Mouse (Mus musculus) lung, embryonic 14.5 days (tissue): ENCODE results near the gene As3mt. TPM values are rescaled to one million over a fixed set of nuclear protein-coding genes. Genes with fewer than 3 reads are reported as not detected.

Experiments
- ATAC-seq: fragments of 200-750 bp; cut with Nextera tagmentation; 2 replicates; pipeline ENCODE4 v1.8.0; 2017; ENCODE audit warnings: mild to moderate bottlenecking, moderate TSS enrichment, moderate library complexity; ENCODE audit not compliant: insufficient read depth
- DNase-seq: peaks from one replicate; pipeline ENCODE4 v3.0.0-alpha.2; 2015
- H3K27ac ChIP-seq: fragments of 300-500 bp; sonication (generic); 2 replicates; pipeline ENCODE4 v1.5.1; 2014; ENCODE audit warnings: low read depth, mild to moderate bottlenecking, moderate library complexity
- H3K27me3 ChIP-seq: fragments of 300-500 bp; sonication (generic); 2 replicates; pipeline ENCODE4 v1.6.1; 2014; ENCODE audit warnings: low read length, control low read depth; ENCODE audit not compliant: insufficient read depth
- H3K36me3 ChIP-seq: fragments of 300-500 bp; sonication (generic); 2 replicates; pipeline ENCODE4 v1.6.1; 2014; ENCODE audit warnings: control low read depth; ENCODE audit not compliant: insufficient read depth
- H3K4me1 ChIP-seq: fragments of 300-500 bp; sonication (generic); 2 replicates; pipeline ENCODE4 v1.6.1; 2014; ENCODE audit warnings: antibody characterized with exemption, control low read depth; ENCODE audit not compliant: insufficient read depth
- H3K4me2 ChIP-seq: fragments of 300-500 bp; sonication (generic); 2 replicates; pipeline ENCODE4 v1.6.1; 2014; ENCODE audit warnings: mild to moderate bottlenecking
- H3K4me3 ChIP-seq: fragments of 300-500 bp; sonication (generic); 2 replicates; pipeline ENCODE4 v1.5.1; 2014; ENCODE audit warnings: low read depth, low read length
- H3K9ac ChIP-seq: fragments of 300-500 bp; sonication (generic); 2 replicates; pipeline ENCODE4 v1.6.1; 2014
- H3K9me3 ChIP-seq: fragments of 300-500 bp; sonication (generic); 2 replicates; pipeline ENCODE4 v1.6.1; 2016; ENCODE audit warnings: low read depth, low read length, control low read depth
- CTCF ChIP-seq: IDR thresholded peaks from 2 replicates; pipeline ENCODE4 v1.5.1; 2016; ENCODE audit warnings: antibody characterized with exemption, low read depth
- WGBS: fragments of 180-500 bp; shearing (Covaris S2); extraction: QIAGEN DNeasy Blood & Tissue Kit; methylation state at CpG from one replicate; pipeline ENCODE4 v1.1.7; 2014; 5-methylcytosine and 5-hydroxymethylcytosine counted together
- polyA plus RNA-seq: library from polyadenylated mRNA; unstranded; fragments of >200 nt; fragmentation: Nextera tagmentation; extraction: Ambion mirVana; gene quantifications from 2 replicates; pipeline ENCODE4 v1.2.1, GENCODE M21; 2014

Gene As3mt
- polyA plus RNA-seq, 1 experiment from 2014 or later, result 29.2 TPM

- Histone ChIP-seq H3K36me3 (no peaks in the 10 kb centered on the region), H3K27me3 (no peaks in the 10 kb centered on the region), H3K4me2 (no peak overlapping the region), H3K27ac (no peak overlapping the region), H3K4me1 (no peaks in the 10 kb centered on the region), H3K9ac (no peak overlapping the region), H3K4me3 (no peak overlapping the region), H3K9me3 (no peaks in the 10 kb centered on the region)
- DNase-seq, result no peak
- 66% methylated on average over 6 of the region's 6 CpGs for WGBS
- ATAC-seq, result no peak
- TF ChIP-seq CTCF, result no peak
Measured at GRCm38 (mm10) chr19:46784502-46784901, 77.2 kb downstream of the As3mt start.

GRCm38 (mm10) chr19:46785633-46786032 lies 78.4 kb downstream of the As3mt start:
- Histone ChIP-seq H3K9ac (no peak overlapping the region), H3K4me2 (no peak overlapping the region), H3K36me3 (no peaks in the 10 kb centered on the region), H3K27ac (no peak overlapping the region), H3K4me3 (no peak overlapping the region), H3K27me3 (no peaks in the 10 kb centered on the region), H3K4me1 (no peaks in the 10 kb centered on the region), H3K9me3 (no peaks in the 10 kb centered on the region)
- WGBS, result 77% methylated on average over 4 of the region's 4 CpGs
- TF ChIP-seq CTCF, result no peak
- DNase-seq (no peak), ATAC-seq (no peak)

- Histone ChIP-seq H3K9me3 (no peaks in the 10 kb centered on the region), H3K4me1 (peaks cover 8% of the 10 kb centered on the region; the same call in 1 of the 2 replicates), H3K4me3 (no peak overlapping the region), H3K9ac (no peak overlapping the region), H3K36me3 (no peaks in the 10 kb centered on the region), H3K27ac (no peak overlapping the region), H3K27me3 (no peaks in the 10 kb centered on the region), H3K4me2 (no peak overlapping the region)
- 91% methylated on average over 1 of the region's 1 CpGs for WGBS
- no peak for TF ChIP-seq CTCF
- no peak for ATAC-seq
- DNase-seq, result no peak
Measured at GRCm38 (mm10) chr19:46789782-46790181, 82.5 kb downstream of the As3mt start.

Other genes with a start within 250 kb of the As3mt start
- 28.3 and 31.0 TPM in 2 replicates for gene Trim8, start 205.8 kb upstream of the As3mt start, polyA plus RNA-seq
- 78.6 and 85.4 TPM in 2 replicates for gene Arl3, start 134.3 kb upstream of the As3mt start, polyA plus RNA-seq
- gene Sfxn2, start 134.1 kb upstream of the As3mt start, polyA plus RNA-seq, result 22.2 and 24.9 TPM in 2 replicates
- gene Wbp1l, start 108.4 kb upstream of the As3mt start, polyA plus RNA-seq, result 40.8 and 43.1 TPM in 2 replicates
- not detected in 2 replicates for gene Cyp17a1, start 34.3 kb upstream of the As3mt start, polyA plus RNA-seq
- 15.5 and 17.3 TPM in 2 replicates for gene Borcs7, start 17.6 kb upstream of the As3mt start, polyA plus RNA-seq
- 3.8 and 3.9 TPM in 2 replicates for gene Cnnm2, start 54.1 kb downstream of the As3mt start, polyA plus RNA-seq